Mouse (Mus musculus): ENCODE data around the gene Wdr4.

GRCm38 (mm10) chr17:31505013-31505412 lies 14.8 kb downstream of the Wdr4 start:
- TF ChIP-seq CTCF (IDR thresholded peaks at IDR 0.05; ENCODE audit: low read depth, low read length): no peak
- TF ChIP-seq POLR2A (IDR thresholded peaks at IDR 0.05; ENCODE audit: extremely low read depth, insufficient read depth, low read length): no peak
